Mouse (Mus musculus) spleen, adult 18-20 months (tissue): ENCODE measurements around the gene Ksr1.

Experiments used
- DNase-seq, 2 experiments: peaks; one replicate each; pipeline ENCODE4 v3.0.0; 2022; ENCODE audit warnings: mixed read lengths in 2 of 2

Gene Ksr1

GRCm38 (mm10) chr11:79145283-79146265 is 633 bp downstream of the Ksr1 start:
- peak in 1 of 2 experiments; percentile 23 for DNase-seq

DNA sequence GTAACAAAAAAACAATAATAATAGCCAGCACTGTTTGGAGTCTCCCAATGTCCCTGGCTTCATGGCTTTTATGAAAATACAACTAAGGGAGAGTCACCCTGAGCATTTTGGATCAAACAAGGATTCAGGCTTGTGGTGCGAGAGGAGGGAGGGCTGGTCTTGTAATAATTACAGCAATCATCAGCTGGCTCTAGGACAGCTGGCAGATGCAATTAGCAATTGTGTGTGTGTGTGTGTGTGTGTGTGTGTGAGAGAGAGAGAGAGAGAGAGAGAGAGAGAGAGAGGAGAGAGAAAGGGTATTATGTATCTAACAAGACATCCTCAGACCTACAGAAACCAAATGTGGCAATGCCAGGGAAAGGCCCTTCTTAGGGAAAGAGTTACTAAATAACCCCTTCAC is 1.5 kb downstream of the Ksr1 start:
- no peak for DNase-seq

DNA sequence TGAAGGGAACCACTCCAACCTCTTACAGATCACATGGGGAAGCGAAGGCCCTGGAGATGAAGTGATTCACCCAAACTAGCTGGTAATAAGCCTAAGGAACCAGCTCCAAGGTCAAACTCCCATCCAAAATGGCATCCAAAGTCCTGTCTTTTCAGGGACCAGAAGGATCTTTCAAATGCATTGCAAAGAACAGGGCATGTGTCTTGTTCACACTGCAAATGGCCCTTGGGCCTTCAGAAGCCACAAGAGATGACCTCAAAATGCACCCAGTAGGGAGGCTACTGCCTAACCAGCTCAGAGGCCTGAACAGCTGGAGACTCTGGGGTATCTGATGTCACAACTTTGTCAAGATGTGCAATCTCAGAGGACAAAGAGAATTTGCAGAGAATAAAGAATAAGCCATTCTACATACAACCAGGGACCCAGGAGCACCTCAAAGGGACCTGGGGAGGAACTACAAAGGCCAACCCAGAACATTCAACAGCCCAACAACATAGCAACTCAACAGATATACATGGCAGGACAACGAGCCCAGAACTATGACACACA is 2.1 kb downstream of the Ksr1 start:
- DNase-seq = no peak

- DNase-seq = no peak
These were observed 2.9 kb downstream of the Ksr1 start for GRCm38 (mm10) chr11:79143322-79143721.

GRCm38 (mm10) chr11:79142381-79142780 is 3.8 kb downstream of the Ksr1 start:
- DNase-seq = no peak

DNA sequence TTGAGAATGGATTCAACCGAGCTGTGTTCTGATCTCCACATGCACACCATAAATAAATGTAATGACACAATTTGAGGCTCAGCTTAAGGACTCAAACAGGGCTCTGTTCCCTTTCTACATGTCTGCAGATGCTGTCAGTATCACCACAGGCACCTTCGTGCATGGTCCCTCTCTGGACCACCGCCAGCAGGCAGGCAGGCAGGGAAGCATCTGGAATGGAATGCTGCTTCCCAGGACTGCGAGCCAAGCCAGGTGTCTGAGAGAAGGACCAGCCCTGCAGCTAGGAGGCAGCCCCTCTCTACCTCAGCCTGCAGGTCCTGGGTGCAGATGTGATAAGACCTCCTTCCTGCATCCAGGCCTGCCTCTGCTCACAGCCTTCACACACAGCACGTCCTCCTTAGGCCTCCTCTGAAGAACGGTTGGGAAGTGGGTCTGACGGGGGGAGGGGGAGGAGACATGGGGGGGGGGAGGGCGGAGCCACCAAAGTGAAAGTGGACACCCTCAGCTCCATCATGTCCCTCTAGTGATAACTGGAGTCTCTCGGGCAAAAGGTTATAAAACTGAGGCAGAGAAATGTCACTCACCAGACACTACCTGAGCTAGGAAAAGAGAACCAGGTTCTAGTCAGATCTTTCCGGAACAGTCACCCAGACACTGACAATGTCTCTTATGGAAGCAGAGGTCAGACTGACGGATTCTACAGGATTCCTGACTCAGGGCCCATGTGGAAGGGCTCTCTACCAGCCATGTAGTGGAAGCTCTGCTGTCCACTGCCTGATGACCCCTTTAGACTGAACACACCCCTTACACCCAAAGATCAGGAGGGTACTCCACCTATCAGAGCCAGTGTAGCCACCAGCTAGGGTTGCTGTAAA is 4.7 kb downstream of the Ksr1 start:
- no peak for DNase-seq

DNA sequence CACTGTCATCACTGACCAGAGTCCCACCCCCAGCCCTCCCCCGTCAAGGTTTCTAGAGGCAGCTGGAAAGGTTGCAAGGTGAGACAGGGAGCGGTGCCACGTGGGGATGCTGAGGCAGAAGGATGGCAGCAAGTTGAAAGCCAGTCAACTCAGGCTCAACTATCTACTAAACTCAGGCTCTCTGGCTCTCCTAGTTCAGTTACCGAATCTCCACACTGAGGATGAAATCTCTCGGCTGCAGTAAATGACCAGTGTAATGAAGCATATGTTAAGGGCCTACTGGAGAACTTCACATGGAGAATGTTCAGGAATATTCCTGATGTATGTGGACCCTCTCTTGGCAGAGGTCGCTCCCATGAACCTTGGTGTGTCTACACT is 5.7 kb downstream of the Ksr1 start:
- DNase-seq = no peak

- DNase-seq = no peak
These were observed 6.2 kb downstream of the Ksr1 start for GRCm38 (mm10) chr11:79139878-79140510.

- DNase-seq = no peak
These were observed 7.6 kb downstream of the Ksr1 start for GRCm38 (mm10) chr11:79138621-79139020.

GRCm38 (mm10) chr11:79137245-79137644 is 9.0 kb downstream of the Ksr1 start:
- no peak for DNase-seq

DNA sequence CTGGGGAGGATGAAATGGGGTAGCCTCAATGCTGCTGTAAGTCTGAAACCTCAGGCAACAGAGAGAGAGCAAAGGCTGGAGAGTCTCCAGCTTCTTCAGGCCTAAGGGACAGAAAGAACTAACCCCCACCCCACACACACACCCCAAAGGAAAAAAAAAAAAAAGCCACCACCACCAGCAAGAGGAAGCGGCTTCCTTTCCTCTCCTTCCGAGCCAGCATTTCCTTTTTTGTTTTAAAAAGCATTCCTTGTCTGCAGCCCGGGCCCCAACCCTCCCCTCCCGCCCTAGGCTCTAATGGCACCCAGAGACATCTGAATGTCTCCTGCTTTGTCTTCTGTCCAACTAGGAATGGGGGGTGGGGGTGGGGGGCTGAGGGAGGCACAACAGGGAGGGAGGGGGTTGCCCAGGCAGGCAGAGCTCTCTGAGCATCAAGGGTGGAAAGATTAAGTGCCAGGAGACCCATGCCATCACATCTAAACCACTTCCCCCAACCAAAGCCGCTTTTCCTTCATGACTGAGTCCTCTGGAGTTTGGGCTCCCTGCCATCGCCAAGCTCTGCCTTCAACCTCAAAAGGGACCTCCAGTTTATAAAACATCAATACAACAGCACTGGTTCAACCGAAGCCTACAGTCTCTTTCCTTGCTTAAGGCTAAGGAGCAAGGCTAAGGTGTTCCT is 10.4 kb downstream of the Ksr1 start:
- DNase-seq = no peak

- DNase-seq = no peak
These were observed 11.1 kb downstream of the Ksr1 start for GRCm38 (mm10) chr11:79135105-79135503.

GRCm38 (mm10) chr11:79134416-79135104 is 11.6 kb downstream of the Ksr1 start:
- DNase-seq = no peak

DNA sequence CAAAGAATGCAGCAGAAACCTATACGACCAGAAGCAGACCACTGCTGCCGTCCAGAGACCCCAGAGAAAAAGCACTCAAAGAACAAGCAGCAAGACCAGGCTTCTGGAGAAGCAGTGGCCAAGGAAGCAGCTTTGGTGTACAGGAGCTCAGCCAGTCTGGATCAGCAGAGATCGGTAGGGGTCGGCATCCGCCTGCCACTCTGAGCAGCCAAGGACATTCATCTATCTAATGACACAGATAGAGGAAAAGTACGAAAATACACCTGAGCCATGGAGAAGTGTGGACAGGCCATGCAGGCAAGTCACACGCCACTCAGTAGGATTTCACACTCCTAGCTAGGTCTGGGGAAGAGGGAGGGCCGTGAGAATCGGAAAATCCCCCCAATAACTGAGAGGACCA is 12.2 kb downstream of the Ksr1 start:
- DNase-seq = no peak

GRCm38 (mm10) chr11:79133051-79133450 is 13.2 kb downstream of the Ksr1 start:
- no peak for DNase-seq

GRCm38 (mm10) chr11:79131949-79132411 is 14.2 kb downstream of the Ksr1 start:
- DNase-seq = no peak

GRCm38 (mm10) chr11:79129388-79130356 is 16.5 kb downstream of the Ksr1 start:
- DNase-seq = no peak

DNA sequence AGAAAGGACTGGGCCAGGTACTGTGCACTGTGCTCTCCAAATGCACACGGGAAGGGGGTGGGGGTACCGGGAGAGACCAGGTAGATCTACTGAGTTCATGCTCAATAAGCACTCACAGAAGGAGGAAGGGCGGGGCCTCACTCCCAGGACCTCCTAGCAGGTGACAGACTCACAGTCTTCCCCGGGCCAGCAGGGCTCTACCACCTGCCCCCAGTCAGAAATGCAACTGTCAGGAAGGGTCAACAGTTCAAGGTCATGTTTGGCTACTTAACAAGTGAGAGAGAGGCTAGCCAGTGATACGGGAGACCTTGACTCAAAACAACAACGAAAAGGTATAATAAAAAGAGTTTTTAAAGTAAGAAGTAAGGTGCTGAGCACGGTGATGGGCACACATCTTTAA is 18.0 kb downstream of the Ksr1 start:
- DNase-seq = no peak

- DNase-seq = no peak
These were observed 19.2 kb downstream of the Ksr1 start for GRCm38 (mm10) chr11:79126963-79127362.

GRCm38 (mm10) chr11:79125775-79126174 is 20.4 kb downstream of the Ksr1 start:
- DNase-seq = no peak
